Mouse (Mus musculus) hindbrain, embryonic 11.5 days (tissue): ENCODE results near the gene Larp4b. TPM values are rescaled to one million over a fixed set of nuclear protein-coding genes. Genes with fewer than 3 reads are reported as not detected.

Experiments used
- ATAC-seq: fragments of 200-750 bp; cut with Nextera tagmentation; 2 replicates; pipeline ENCODE4 v1.8.0; 2017; ENCODE audit warnings: mild to moderate bottlenecking, moderate TSS enrichment, moderate library complexity; ENCODE audit not compliant: low FRiP score
- DNase-seq: peaks from one replicate; pipeline ENCODE4 v3.0.0-alpha.2; 2015; ENCODE audit warnings: low spot score
- H3K27ac ChIP-seq: fragments of 300-500 bp; sonication (generic); 2 replicates; pipeline ENCODE4 v1.5.1; 2014; ENCODE audit warnings: mild to moderate bottlenecking, low read depth, low read length
- H3K27me3 ChIP-seq: fragments of 300-500 bp; sonication (generic); 2 replicates; pipeline ENCODE4 v1.6.1; 2014; ENCODE audit warnings: mild to moderate bottlenecking, low read length, moderate library complexity, mixed read lengths; ENCODE audit not compliant: control insufficient read depth, insufficient read depth
- H3K36me3 ChIP-seq: fragments of 300-500 bp; sonication (generic); 2 replicates; pipeline ENCODE4 v1.6.1; 2014; ENCODE audit warnings: mild to moderate bottlenecking, low read length, moderate library complexity, mixed read lengths; ENCODE audit not compliant: control insufficient read depth, insufficient read depth
- H3K4me1 ChIP-seq: fragments of 300-500 bp; sonication (generic); replicated peaks from 2 replicates; pipeline ENCODE4 v1.6.1; 2014; ENCODE audit warnings: low read length, mixed read lengths; ENCODE audit not compliant: control insufficient read depth, insufficient read depth
- H3K4me2 ChIP-seq: fragments of 300-500 bp; sonication (generic); replicated peaks from 2 replicates; pipeline ENCODE4 v1.6.1; 2014; ENCODE audit warnings: mild to moderate bottlenecking, low read depth, low read length
- H3K4me3 ChIP-seq: fragments of 300-500 bp; sonication (generic); 2 replicates; pipeline ENCODE4 v1.5.1; 2014; ENCODE audit warnings: low read depth, low read length
- H3K9ac ChIP-seq: fragments of 300-500 bp; sonication (generic); 2 replicates; pipeline ENCODE4 v1.6.1; 2014; ENCODE audit warnings: low read depth, low read length
- H3K9me3 ChIP-seq: fragments of 300-500 bp; sonication (generic); 2 replicates; pipeline ENCODE4 v1.6.1; 2016; ENCODE audit warnings: low read length; ENCODE audit not compliant: control insufficient read depth
- WGBS: fragments of 180-500 bp; shearing (Covaris S2); extraction: QIAGEN DNeasy Blood & Tissue Kit; methylation state at CpG from one replicate; pipeline ENCODE4 v1.1.7; 2014; 5-methylcytosine and 5-hydroxymethylcytosine counted together
- polyA plus RNA-seq: library from polyadenylated mRNA; unstranded; fragments of >200 nt; fragmentation: Nextera tagmentation; extraction: Ambion mirVana; gene quantifications from 2 replicates; pipeline ENCODE4 v1.2.1, GENCODE M21; 2014

The Larp4b gene
- polyA plus RNA-seq, 1 experiment from 2014 or later = 36.0 TPM

GRCm38 (mm10) chr13:9139466-9139991 lies 45.8 kb downstream of the Larp4b start:
- Histone ChIP-seq H3K36me3 (no peaks in the 10 kb centered on the region), H3K27ac (no peak overlapping the region), H3K27me3 (no peaks in the 10 kb centered on the region), H3K9me3 (no peaks in the 10 kb centered on the region), H3K9ac (no peak overlapping the region), H3K4me2 (no peak overlapping the region), H3K4me3 (no peak overlapping the region), H3K4me1 (peaks cover 2% of the 10 kb centered on the region; the same call in 1 of the 2 replicates)
- ATAC-seq (no peak), DNase-seq (no peak)
- WGBS = 82% methylated on average over 6 of the region's 6 CpGs

GRCm38 (mm10) chr13:9140204-9140603 lies 46.5 kb downstream of the Larp4b start:
- DNase-seq (no peak), ATAC-seq (no peak)
- Histone ChIP-seq H3K36me3 (no peaks in the 10 kb centered on the region), H3K27me3 (no peaks in the 10 kb centered on the region), H3K4me3 (no peak overlapping the region), H3K9ac (no peak overlapping the region), H3K27ac (no peak overlapping the region), H3K9me3 (no peaks in the 10 kb centered on the region), H3K4me2 (no peak overlapping the region), H3K4me1 (peaks cover 2% of the 10 kb centered on the region; the same call in 1 of the 2 replicates)
- WGBS = 79% methylated on average over 10 of the region's 10 CpGs

DNA sequence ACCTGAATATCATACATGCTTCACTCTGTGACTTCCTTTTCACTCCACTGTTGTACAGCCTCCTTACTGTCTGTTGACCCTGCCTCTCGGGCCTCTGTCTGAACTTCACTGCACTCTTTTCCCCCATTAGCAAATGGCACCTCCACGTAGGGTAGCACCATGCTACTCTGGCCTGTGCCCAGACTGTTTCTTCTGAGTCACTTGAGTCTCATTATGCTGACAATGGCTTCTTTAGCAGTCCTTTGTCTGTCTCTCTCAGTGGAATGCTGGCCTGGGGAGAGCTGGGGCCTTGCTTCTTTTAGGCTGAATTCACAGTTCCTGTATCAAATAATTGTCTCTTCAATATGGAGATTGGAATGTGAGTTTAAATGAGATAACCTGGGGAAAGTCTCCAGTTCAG lies 48.7 kb downstream of the Larp4b start:
- peak; percentile 17 for DNase-seq
- Histone ChIP-seq H3K27ac (no peak overlapping the region), H3K36me3 (no peaks in the 10 kb centered on the region), H3K4me3 (no peak overlapping the region), H3K9ac (no peak overlapping the region), H3K27me3 (no peaks in the 10 kb centered on the region), H3K4me1 (peaks cover 2% of the 10 kb centered on the region; the same call in 1 of the 2 replicates), H3K4me2 (no peak overlapping the region), H3K9me3 (no peaks in the 10 kb centered on the region)
- peak; percentile 54; the same call in 1 of the 2 replicates for ATAC-seq
- WGBS = 29% methylated on average over 2 of the region's 2 CpGs

- H3K4me3 ChIP-seq = no peak overlapping the region
- H3K36me3 ChIP-seq = no peaks in the 10 kb centered on the region; the same call in 1 of the 2 replicates
- no peak for DNase-seq
- no peaks in the 10 kb centered on the region for H3K4me1 ChIP-seq
- H3K9ac ChIP-seq = no peak overlapping the region
- ATAC-seq = no peak
- no peaks in the 10 kb centered on the region for H3K9me3 ChIP-seq
- 94% methylated on average over 2 of the region's 2 CpGs for WGBS
- no peak overlapping the region for H3K4me2 ChIP-seq
- H3K27me3 ChIP-seq = no peaks in the 10 kb centered on the region
- H3K27ac ChIP-seq = no peak overlapping the region
Measured at GRCm38 (mm10) chr13:9148830-9149229, 55.1 kb downstream of the Larp4b start.

DNA sequence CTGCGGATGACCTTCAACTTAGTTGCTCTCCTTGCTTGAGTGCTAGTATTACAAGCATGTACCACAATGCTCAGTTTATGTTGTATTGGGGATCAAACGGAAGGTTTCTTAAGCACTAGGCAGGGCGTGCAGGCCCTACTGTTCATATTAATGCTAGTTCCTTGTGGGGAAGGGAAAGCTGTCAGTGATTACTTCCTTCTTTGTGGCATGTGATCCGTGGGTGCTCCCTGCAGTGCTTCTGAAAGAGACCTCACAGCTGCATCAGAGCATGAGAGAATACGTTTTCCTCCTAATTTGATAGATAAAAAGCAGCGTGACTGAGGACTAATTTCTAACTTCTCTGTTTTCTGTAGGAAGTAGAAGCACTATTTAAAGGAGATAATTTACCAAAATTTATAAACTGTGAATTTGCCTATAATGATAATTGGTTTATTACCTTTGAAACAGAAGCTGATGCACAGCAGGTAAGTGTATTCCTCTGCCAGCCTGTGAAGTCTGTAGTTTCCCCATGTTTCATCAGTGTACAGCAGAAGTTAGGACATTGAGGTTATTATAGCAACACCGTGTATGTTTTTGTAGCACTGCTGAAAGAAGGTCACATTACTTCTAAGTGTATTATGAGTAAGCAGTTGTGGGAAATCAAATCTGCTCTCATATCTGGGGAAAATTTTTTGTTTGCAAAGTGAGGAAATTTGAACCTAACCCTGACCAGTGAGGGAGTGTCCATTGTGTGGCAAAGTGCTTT lies 56.0 kb downstream of the Larp4b start:
- H3K9me3 ChIP-seq = no peaks in the 10 kb centered on the region
- 61% methylated on average over 7 of the region's 7 CpGs for WGBS
- H3K27ac ChIP-seq = no peak overlapping the region

DNA sequence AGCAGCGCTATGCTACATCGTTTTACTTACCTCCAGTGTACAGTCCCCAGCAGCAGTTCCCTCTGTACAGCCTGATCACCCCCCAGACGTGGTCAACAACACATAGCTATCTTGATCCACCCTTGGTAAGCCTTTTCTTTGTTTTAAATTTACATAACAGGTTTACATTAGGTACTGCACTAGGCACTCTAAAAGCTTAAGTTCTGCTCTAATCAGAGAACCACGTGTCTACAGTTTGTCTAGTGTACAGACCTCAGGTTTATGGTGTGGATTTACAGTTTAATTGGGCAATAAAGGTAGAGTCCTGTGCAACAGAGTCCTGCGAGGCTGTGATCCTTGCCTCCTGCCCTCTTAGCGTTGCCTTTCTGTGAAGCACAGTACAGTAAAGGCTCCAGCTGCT lies 57.4 kb downstream of the Larp4b start:
- Histone ChIP-seq H3K4me1 (no peaks in the 10 kb centered on the region), H3K4me3 (no peak overlapping the region), H3K27ac (no peak overlapping the region), H3K4me2 (no peak overlapping the region), H3K9me3 (no peaks in the 10 kb centered on the region), H3K9ac (no peak overlapping the region), H3K27me3 (no peaks in the 10 kb centered on the region), H3K36me3 (peaks cover 5% of the 10 kb centered on the region; the same call in 1 of the 2 replicates)
- DNase-seq = no peak
- WGBS = 93% methylated on average over 6 of the region's 6 CpGs
- ATAC-seq = no peak

More for the DNA sequence above, 56.0 kb downstream of the Larp4b start:
- Histone ChIP-seq H3K27me3 (no peaks in the 10 kb centered on the region), H3K36me3 (peaks cover 3% of the 10 kb centered on the region; the same call in 1 of the 2 replicates), H3K4me1 (no peaks in the 10 kb centered on the region), H3K4me3 (no peak overlapping the region), H3K9ac (no peak overlapping the region), H3K4me2 (no peak overlapping the region)
- ATAC-seq = no peak
- DNase-seq = no peak

GRCm38 (mm10) chr13:9151619-9152018 lies 57.9 kb downstream of the Larp4b start:
- WGBS = 97% methylated on average over 4 of the region's 4 CpGs
- H3K27ac ChIP-seq = no peak overlapping the region
- no peak for DNase-seq
- no peak overlapping the region for H3K9ac ChIP-seq
- no peaks in the 10 kb centered on the region for H3K9me3 ChIP-seq
- no peaks in the 10 kb centered on the region for H3K4me1 ChIP-seq
- H3K4me3 ChIP-seq = no peak overlapping the region
- peaks cover 5% of the 10 kb centered on the region; the same call in 1 of the 2 replicates for H3K36me3 ChIP-seq
- no peak overlapping the region for H3K4me2 ChIP-seq
- ATAC-seq = no peak
- no peaks in the 10 kb centered on the region for H3K27me3 ChIP-seq

- WGBS = 90% methylated on average over 2 of the region's 2 CpGs
- no peak for DNase-seq
- H3K4me2 ChIP-seq = no peak overlapping the region
- H3K9ac ChIP-seq = no peak overlapping the region
- H3K36me3 ChIP-seq = peaks cover 5% of the 10 kb centered on the region; the same call in 1 of the 2 replicates
- H3K4me1 ChIP-seq = no peaks in the 10 kb centered on the region
- no peaks in the 10 kb centered on the region for H3K27me3 ChIP-seq
- no peak overlapping the region for H3K4me3 ChIP-seq
- no peak overlapping the region for H3K27ac ChIP-seq
- H3K9me3 ChIP-seq = no peaks in the 10 kb centered on the region
- no peak for ATAC-seq
Measured at GRCm38 (mm10) chr13:9152267-9152666, 58.6 kb downstream of the Larp4b start.

DNA sequence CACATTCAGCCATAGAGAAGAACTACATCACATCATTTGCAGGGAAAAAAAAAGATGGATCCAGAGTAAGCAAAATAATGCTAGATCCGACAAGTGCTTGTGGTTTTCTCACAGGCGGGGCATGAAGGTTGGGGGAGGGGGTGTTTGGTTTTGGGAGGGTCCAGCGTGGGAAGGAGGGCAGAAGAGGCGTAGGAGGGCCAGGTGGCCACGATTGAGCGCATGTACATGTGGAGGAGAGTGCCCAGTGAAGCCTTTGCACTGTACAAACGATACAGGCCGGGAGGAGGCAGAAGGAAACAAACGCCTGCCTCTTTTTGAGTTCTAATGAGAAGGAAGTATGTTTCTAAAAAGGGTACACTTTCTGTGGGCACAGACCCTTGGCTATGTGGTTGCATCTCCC lies 60.1 kb downstream of the Larp4b start:
- ATAC-seq (no peak), DNase-seq (no peak)
- Histone ChIP-seq H3K4me3 (no peak overlapping the region), H3K27me3 (no peaks in the 10 kb centered on the region), H3K27ac (no peak overlapping the region), H3K4me2 (no peak overlapping the region), H3K36me3 (peaks cover 5% of the 10 kb centered on the region; the same call in 1 of the 2 replicates), H3K9me3 (no peaks in the 10 kb centered on the region), H3K4me1 (no peaks in the 10 kb centered on the region), H3K9ac (no peak overlapping the region)
- 90% methylated on average over 9 of the region's 9 CpGs for WGBS
